Mouse (Mus musculus): Measurements from ENCODE around the gene Brms1. TPM values are rescaled to one million over a fixed set of nuclear protein-coding genes. Genes with fewer than 3 reads are reported as not detected.
A peak's percentile ranks its signal among the peaks of the same experiment; 100 is the strongest.
"Not testable (repeated sequence)": the region's sequence is repeated elsewhere in the genome, so short reads cannot be mapped to it uniquely, and the experiment has no call there.

The Brms1 gene
- 38.4 and 45.4 TPM in 2 replicates for polyA plus RNA-seq (2016; fragmentation: Nextera tagmentation; extraction: Ambion mirVana)

GRCm38 (mm10) chr19:5040862-5041523 lies at the start of gene Brms1:
Gene Brms1, plus strand, starts transcription at chr19:5041354.
- WGBS, result 6% methylated on average over 40 of the region's 40 CpGs

GRCm38 (mm10) chr19:4992371-4992770 lies 48.8 kb upstream of the Brms1 start:
- 15% methylated on average over 8 of the region's 8 CpGs for WGBS
- no peak overlapping the region for H3K4me2 ChIP-seq (replicated peaks)
- no peak for ATAC-seq (ENCODE audit: insufficient number of reproducible peaks, insufficient read depth, low FRiP score, low TSS enrichment)
- no peaks in the 10 kb centered on the region for H3K36me3 ChIP-seq
- H3K27ac ChIP-seq, result no peak overlapping the region
- H3K27me3 ChIP-seq, result peaks cover 59% of the 10 kb centered on the region
- H3K9me3 ChIP-seq, result no peaks in the 10 kb centered on the region
- H3K4me3 ChIP-seq, result no peak overlapping the region
- no peak overlapping the region for H3K9ac ChIP-seq
- H3K4me1 ChIP-seq, result no peaks in the 10 kb centered on the region

More at GRCm38 (mm10) chr19:5040862-5041523, at the start of gene Brms1:
- peaks cover 35% of the 10 kb centered on the region for H3K4me1 ChIP-seq
- peak; percentile 71 for ATAC-seq (ENCODE audit: insufficient number of reproducible peaks, insufficient read depth, low FRiP score, low TSS enrichment)
- H3K27me3 ChIP-seq, result no peaks in the 10 kb centered on the region
- H3K9me3 ChIP-seq, result no peaks in the 10 kb centered on the region
- peak within 1 kb of the TSS; percentile 99 for H3K4me2 ChIP-seq (replicated peaks)
- peak within 1 kb of the TSS; percentile 91 for H3K4me3 ChIP-seq
- H3K27ac ChIP-seq, result peak within 1 kb of the TSS; percentile 36; the same call in 1 of the 2 replicates
- H3K9ac ChIP-seq, result peak within 1 kb of the TSS; percentile 94
- peaks cover 9% of the 10 kb centered on the region for H3K36me3 ChIP-seq

GRCm38 (mm10) chr19:4992904-4993303 lies 48.2 kb upstream of the Brms1 start:
- WGBS, result 8% methylated on average over 9 of the region's 9 CpGs
- peaks cover 54% of the 10 kb centered on the region for H3K27me3 ChIP-seq
- H3K4me2 ChIP-seq (replicated peaks), result no peak overlapping the region
- H3K9me3 ChIP-seq, result no peaks in the 10 kb centered on the region
- no peak overlapping the region for H3K4me3 ChIP-seq
- H3K4me1 ChIP-seq, result no peaks in the 10 kb centered on the region
- H3K27ac ChIP-seq, result no peak overlapping the region
- H3K9ac ChIP-seq, result no peak overlapping the region
- no peak for ATAC-seq (ENCODE audit: insufficient number of reproducible peaks, insufficient read depth, low FRiP score, low TSS enrichment)
- H3K36me3 ChIP-seq, result no peaks in the 10 kb centered on the region

GRCm38 (mm10) chr19:4994043-4994442 lies 47.1 kb upstream of the Brms1 start:
- no peak overlapping the region for H3K9ac ChIP-seq
- peaks cover 53% of the 10 kb centered on the region for H3K27me3 ChIP-seq
- H3K4me1 ChIP-seq, result no peaks in the 10 kb centered on the region
- H3K4me2 ChIP-seq (replicated peaks), result no peak overlapping the region
- H3K9me3 ChIP-seq, result no peaks in the 10 kb centered on the region
- H3K36me3 ChIP-seq, result no peaks in the 10 kb centered on the region
- ATAC-seq (ENCODE audit: insufficient number of reproducible peaks, insufficient read depth, low FRiP score, low TSS enrichment), result no peak
- no peak overlapping the region for H3K4me3 ChIP-seq
- H3K27ac ChIP-seq, result no peak overlapping the region
- 66% methylated on average over 5 of the region's 5 CpGs for WGBS

- H3K4me1 ChIP-seq, result peaks cover 7% of the 10 kb centered on the region
- H3K4me3 ChIP-seq, result no peak overlapping the region
- peaks cover 17% of the 10 kb centered on the region; the same call in 1 of the 2 replicates for H3K27me3 ChIP-seq
- H3K9ac ChIP-seq, result no peak overlapping the region
- no peak for ATAC-seq (ENCODE audit: insufficient number of reproducible peaks, insufficient read depth, low FRiP score, low TSS enrichment)
- H3K4me2 ChIP-seq (replicated peaks), result no peak overlapping the region
- H3K36me3 ChIP-seq, result no peaks in the 10 kb centered on the region
- no peak overlapping the region for H3K27ac ChIP-seq
- H3K9me3 ChIP-seq, result no peaks in the 10 kb centered on the region
- 73% methylated on average over 6 of the region's 6 CpGs for WGBS
Observed at GRCm38 (mm10) chr19:4999445-5000140, 41.6 kb upstream of the Brms1 start.

GRCm38 (mm10) chr19:5001666-5002406 lies 39.3 kb upstream of the Brms1 start:
- H3K9me3 ChIP-seq, result no peaks in the 10 kb centered on the region
- peak overlapping the region; percentile 59 for H3K4me2 ChIP-seq (replicated peaks)
- no peaks in the 10 kb centered on the region for H3K36me3 ChIP-seq
- H3K4me1 ChIP-seq, result peaks cover 7% of the 10 kb centered on the region
- WGBS, result under 1% methylated on average over 39 of the region's 39 CpGs
- H3K9ac ChIP-seq, result peak overlapping the region; percentile 55
- H3K27me3 ChIP-seq, result peaks cover 16% of the 10 kb centered on the region; the same call in 1 of the 2 replicates
- peak; percentile 84 for ATAC-seq (ENCODE audit: insufficient number of reproducible peaks, insufficient read depth, low FRiP score, low TSS enrichment)
- H3K27ac ChIP-seq, result peak overlapping the region; percentile 69
- H3K4me3 ChIP-seq, result peak overlapping the region; percentile 27

GRCm38 (mm10) chr19:5003644-5004043 lies 37.5 kb upstream of the Brms1 start:
- not testable (repeated sequence) for H3K36me3 ChIP-seq; H3K4me3 ChIP-seq; H3K4me2 ChIP-seq (replicated peaks); H3K27ac ChIP-seq; H3K9ac ChIP-seq; ATAC-seq (ENCODE audit: insufficient number of reproducible peaks, insufficient read depth, low FRiP score, low TSS enrichment); H3K9me3 ChIP-seq; H3K4me1 ChIP-seq
- peaks cover 16% of the 10 kb centered on the region; the same call in 1 of the 2 replicates for H3K27me3 ChIP-seq
- WGBS, result 55% methylated on average over 2 of the region's 2 CpGs

GRCm38 (mm10) chr19:5004925-5005324 lies 36.2 kb upstream of the Brms1 start:
- ATAC-seq (ENCODE audit: insufficient number of reproducible peaks, insufficient read depth, low FRiP score, low TSS enrichment), result no peak
- Histone ChIP-seq H3K27ac (no peak overlapping the region), H3K9me3 (no peaks in the 10 kb centered on the region), H3K36me3 (no peaks in the 10 kb centered on the region), H3K4me2 (replicated peaks) (no peak overlapping the region), H3K27me3 (peaks cover 8% of the 10 kb centered on the region; the same call in 1 of the 2 replicates), H3K4me3 (no peak overlapping the region), H3K9ac (no peak overlapping the region), H3K4me1 (peaks cover 7% of the 10 kb centered on the region)
- 74% methylated on average over 4 of the region's 4 CpGs for WGBS

- H3K4me1 ChIP-seq, result peaks cover 7% of the 10 kb centered on the region; the same call in 1 of the 2 replicates
- ATAC-seq (ENCODE audit: insufficient number of reproducible peaks, insufficient read depth, low FRiP score, low TSS enrichment), result no peak
- no peaks in the 10 kb centered on the region for H3K36me3 ChIP-seq
- H3K27ac ChIP-seq, result no peak overlapping the region
- H3K4me3 ChIP-seq, result no peak overlapping the region
- 66% methylated on average over 8 of the region's 8 CpGs for whole genome bisulfite sequencing
- no peak overlapping the region for H3K4me2 ChIP-seq (replicated peaks)
- H3K9ac ChIP-seq, result no peak overlapping the region
- H3K9me3 ChIP-seq, result no peaks in the 10 kb centered on the region
- H3K27me3 ChIP-seq, result no peaks in the 10 kb centered on the region
Observed at GRCm38 (mm10) chr19:5013138-5013537, 28.0 kb upstream of the Brms1 start.

- Histone ChIP-seq H3K9me3 (no peaks in the 10 kb centered on the region), H3K27ac (no peak overlapping the region), H3K27me3 (no peaks in the 10 kb centered on the region), H3K4me2 (replicated peaks) (no peak overlapping the region), H3K9ac (no peak overlapping the region), H3K4me3 (no peak overlapping the region), H3K36me3 (no peaks in the 10 kb centered on the region), H3K4me1 (peaks cover 7% of the 10 kb centered on the region; the same call in 1 of the 2 replicates)
- ATAC-seq (ENCODE audit: insufficient number of reproducible peaks, insufficient read depth, low FRiP score, low TSS enrichment), result no peak
- WGBS, result 15% methylated on average over 8 of the region's 8 CpGs
Observed at GRCm38 (mm10) chr19:5014961-5015398, 26.2 kb upstream of the Brms1 start.

- 31% methylated on average over 10 of the region's 10 CpGs for WGBS
- 0 out of 2 replicates have a peak overlapping the region, but pooled peaks have one; percentile 17 for H3K27ac ChIP-seq
- H3K4me2 ChIP-seq (replicated peaks), result 0 out of 2 replicates have a peak overlapping the region, but pooled peaks have one; percentile 1
- H3K4me1 ChIP-seq, result peaks cover 7% of the 10 kb centered on the region; the same call in 1 of the 2 replicates
- no peaks in the 10 kb centered on the region for H3K9me3 ChIP-seq
- no peak overlapping the region for H3K9ac ChIP-seq
- H3K4me3 ChIP-seq, result no peak overlapping the region
- H3K36me3 ChIP-seq, result no peaks in the 10 kb centered on the region
- peak; percentile 60; the same call in 1 of the 2 replicates for ATAC-seq (ENCODE audit: insufficient number of reproducible peaks, insufficient read depth, low FRiP score, low TSS enrichment)
- no peaks in the 10 kb centered on the region for H3K27me3 ChIP-seq
Observed at GRCm38 (mm10) chr19:5016221-5016742, 24.9 kb upstream of the Brms1 start.
